Mouse (Mus musculus) lung, embryonic 16.5 days (tissue): ENCODE measurements at regions not wholly inside any gene's neighbourhood (a gene's known extent, or its start where the extent isn't known, plus 50 kb on each side); places are given as distances from the start of the nearest gene placed in this dataset.

Experiments
- ATAC-seq: fragments of 200-750 bp; cut with Nextera tagmentation; 2 replicates; pipeline ENCODE4 v1.8.0; 2017; ENCODE audit warnings: low read depth, mild to moderate bottlenecking, moderate library complexity
- H3K27ac ChIP-seq: fragments of 300-500 bp; sonication (generic); 2 replicates; pipeline ENCODE4 v1.5.1; 2014; ENCODE audit warnings: mild to moderate bottlenecking, control low read depth, low read length
- H3K27me3 ChIP-seq: fragments of 300-500 bp; sonication (generic); 2 replicates; pipeline ENCODE4 v1.6.1; 2014; ENCODE audit warnings: low read depth, low read length, mixed read lengths; ENCODE audit not compliant: control insufficient read depth, insufficient read depth
- H3K36me3 ChIP-seq: fragments of 300-500 bp; sonication (generic); 2 replicates; pipeline ENCODE4 v1.6.1; 2014; ENCODE audit warnings: low read length; ENCODE audit not compliant: control insufficient read depth, insufficient read depth
- H3K4me1 ChIP-seq: fragments of 300-500 bp; sonication (generic); replicated peaks from 2 replicates; pipeline ENCODE4 v1.6.1; 2014; ENCODE audit warnings: low read length, mixed read lengths; ENCODE audit not compliant: control insufficient read depth, insufficient read depth
- H3K4me2 ChIP-seq: fragments of 300-500 bp; sonication (generic); 2 replicates; pipeline ENCODE4 v1.6.1; 2014; ENCODE audit warnings: low read depth, low read length, control low read depth
- H3K4me3 ChIP-seq: fragments of 300-500 bp; sonication (generic); 2 replicates; pipeline ENCODE4 v1.5.1; 2014; ENCODE audit warnings: mild to moderate bottlenecking, low read length, control low read depth
- H3K9ac ChIP-seq: fragments of 300-500 bp; sonication (generic); 2 replicates; pipeline ENCODE4 v1.6.1; 2014; ENCODE audit warnings: low read length, control low read depth
- H3K9me3 ChIP-seq: fragments of 300-500 bp; sonication (generic); 2 replicates; pipeline ENCODE4 v1.6.1; 2016; ENCODE audit warnings: low read length; ENCODE audit not compliant: control insufficient read depth
- WGBS: fragments of 180-500 bp; shearing (Covaris S2); extraction: QIAGEN DNeasy Blood & Tissue Kit; methylation state at CpG from one replicate; pipeline ENCODE4 v1.1.7; 2014; 5-methylcytosine and 5-hydroxymethylcytosine counted together

DNA sequence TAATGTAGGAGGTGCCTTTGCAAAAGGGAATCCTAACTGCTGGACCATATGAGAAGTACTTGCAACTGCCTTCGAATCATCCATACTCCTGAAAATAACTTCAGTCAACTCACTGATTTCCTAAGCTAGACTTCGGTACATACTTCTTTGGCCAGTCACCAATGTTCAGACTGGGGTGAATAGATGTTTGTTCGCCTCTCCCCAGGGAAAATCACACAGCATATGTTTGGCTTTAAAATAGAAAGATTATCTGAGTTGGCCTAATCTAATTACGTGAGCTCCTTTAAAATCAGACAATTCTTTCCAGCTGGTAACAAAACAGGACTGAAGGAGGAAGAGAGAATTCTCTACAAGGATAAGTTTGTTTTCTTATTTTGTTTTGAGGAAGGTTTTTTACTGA is 765.6 kb downstream of the Gm826 start:
- Histone ChIP-seq H3K36me3 (no peaks in the 10 kb centered on the region), H3K9me3 (no peaks in the 10 kb centered on the region), H3K4me1 (peaks cover 2% of the 10 kb centered on the region; the same call in 1 of the 2 replicates), H3K4me3 (no peak overlapping the region), H3K27ac (no peak overlapping the region), H3K27me3 (no peaks in the 10 kb centered on the region), H3K9ac (no peak overlapping the region), H3K4me2 (no peak overlapping the region)
- no peak for ATAC-seq
- 81% methylated on average over 4 of the region's 4 CpGs for WGBS

DNA sequence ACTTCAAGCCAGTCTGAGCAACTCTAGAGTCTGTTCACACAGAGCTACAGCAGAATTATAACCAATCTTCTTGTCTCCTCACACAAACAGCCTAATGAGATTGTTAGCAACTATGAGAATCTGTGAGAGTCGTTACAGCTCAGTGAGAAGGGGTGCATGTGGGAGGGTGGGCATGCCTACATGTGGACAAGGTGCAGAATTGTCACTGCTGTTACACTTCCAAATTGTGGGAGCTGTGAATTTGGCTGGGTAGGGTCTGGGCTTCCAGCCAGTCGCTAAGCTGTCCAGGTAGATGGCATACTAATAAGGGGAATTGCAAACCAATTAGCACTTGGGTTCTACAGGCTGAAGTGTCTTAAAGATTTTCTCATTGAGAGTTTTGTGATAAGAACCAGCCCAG is 762.1 kb downstream of the Gm826 start:
- ATAC-seq, result no peak
- no peak overlapping the region for H3K9ac ChIP-seq
- H3K36me3 ChIP-seq, result no peaks in the 10 kb centered on the region
- H3K4me1 ChIP-seq, result no peaks in the 10 kb centered on the region
- H3K4me2 ChIP-seq, result no peak overlapping the region
- no peak overlapping the region for H3K4me3 ChIP-seq
- no peaks in the 10 kb centered on the region for H3K9me3 ChIP-seq
- no peaks in the 10 kb centered on the region for H3K27me3 ChIP-seq
- no peak overlapping the region for H3K27ac ChIP-seq
- WGBS, result 79% methylated on average over 2 of the region's 2 CpGs

GRCm38 (mm10) chr2:159575271-159575670 is 758.7 kb downstream of the Gm826 start:
- H3K27me3 ChIP-seq, result no peaks in the 10 kb centered on the region
- no peak overlapping the region for H3K4me3 ChIP-seq
- ATAC-seq, result no peak
- no peaks in the 10 kb centered on the region for H3K9me3 ChIP-seq
- H3K36me3 ChIP-seq, result no peaks in the 10 kb centered on the region
- H3K4me2 ChIP-seq, result no peak overlapping the region
- WGBS, result 63% methylated on average over 5 of the region's 5 CpGs
- H3K27ac ChIP-seq, result no peak overlapping the region
- no peaks in the 10 kb centered on the region for H3K4me1 ChIP-seq
- no peak overlapping the region for H3K9ac ChIP-seq

DNA sequence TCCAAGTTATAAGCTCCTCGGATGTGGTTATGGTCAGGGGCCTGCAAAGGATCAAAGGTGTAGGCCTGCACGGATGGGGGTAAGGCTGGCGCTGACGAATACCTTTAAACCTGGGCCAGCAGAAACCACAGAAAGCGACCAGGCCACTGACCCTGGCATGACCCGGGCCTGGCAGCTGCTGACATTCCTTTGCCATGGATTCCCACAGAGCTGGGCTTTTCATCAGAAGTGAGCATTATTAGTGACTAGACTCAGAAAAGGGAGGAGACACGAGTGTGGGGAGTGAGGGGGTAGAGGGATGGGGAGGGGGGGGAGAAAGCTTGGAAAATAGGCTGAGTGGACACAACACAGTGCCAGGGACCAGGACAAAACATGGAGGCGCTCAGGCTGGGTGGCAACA is 750.9 kb downstream of the Gm826 start:
- no peak overlapping the region for H3K9ac ChIP-seq
- no peaks in the 10 kb centered on the region for H3K9me3 ChIP-seq
- H3K27me3 ChIP-seq, result no peaks in the 10 kb centered on the region
- 57% methylated on average over 8 of the region's 8 CpGs for WGBS
- no peak overlapping the region for H3K4me3 ChIP-seq
- no peak for ATAC-seq
- no peak overlapping the region for H3K27ac ChIP-seq
- H3K4me1 ChIP-seq, result no peaks in the 10 kb centered on the region
- no peaks in the 10 kb centered on the region for H3K36me3 ChIP-seq
- H3K4me2 ChIP-seq, result no peak overlapping the region

DNA sequence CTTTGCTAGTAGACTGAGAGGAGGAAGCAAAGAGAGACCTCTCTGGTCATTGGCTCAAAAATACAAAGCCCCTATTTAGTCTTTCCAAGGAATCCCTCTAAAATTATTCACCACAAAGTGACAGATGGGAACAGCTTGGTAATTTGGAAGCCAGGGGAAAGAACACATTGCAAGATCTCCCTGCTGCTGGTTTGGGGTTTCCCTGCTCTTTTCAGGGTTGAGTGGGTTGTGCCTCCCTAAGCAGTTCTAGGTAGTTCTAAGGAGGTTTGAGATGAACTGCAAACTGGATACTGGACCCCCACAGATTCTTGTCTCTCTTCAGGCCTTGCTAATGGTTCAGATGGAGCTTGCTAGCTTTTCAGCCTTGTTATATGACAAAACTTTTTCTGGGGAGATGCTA is 749.3 kb downstream of the Gm826 start:
- Histone ChIP-seq H3K9me3 (no peaks in the 10 kb centered on the region), H3K4me1 (no peaks in the 10 kb centered on the region), H3K36me3 (no peaks in the 10 kb centered on the region), H3K9ac (no peak overlapping the region), H3K27me3 (no peaks in the 10 kb centered on the region), H3K4me3 (no peak overlapping the region), H3K4me2 (no peak overlapping the region), H3K27ac (no peak overlapping the region)
- ATAC-seq, result no peak

DNA sequence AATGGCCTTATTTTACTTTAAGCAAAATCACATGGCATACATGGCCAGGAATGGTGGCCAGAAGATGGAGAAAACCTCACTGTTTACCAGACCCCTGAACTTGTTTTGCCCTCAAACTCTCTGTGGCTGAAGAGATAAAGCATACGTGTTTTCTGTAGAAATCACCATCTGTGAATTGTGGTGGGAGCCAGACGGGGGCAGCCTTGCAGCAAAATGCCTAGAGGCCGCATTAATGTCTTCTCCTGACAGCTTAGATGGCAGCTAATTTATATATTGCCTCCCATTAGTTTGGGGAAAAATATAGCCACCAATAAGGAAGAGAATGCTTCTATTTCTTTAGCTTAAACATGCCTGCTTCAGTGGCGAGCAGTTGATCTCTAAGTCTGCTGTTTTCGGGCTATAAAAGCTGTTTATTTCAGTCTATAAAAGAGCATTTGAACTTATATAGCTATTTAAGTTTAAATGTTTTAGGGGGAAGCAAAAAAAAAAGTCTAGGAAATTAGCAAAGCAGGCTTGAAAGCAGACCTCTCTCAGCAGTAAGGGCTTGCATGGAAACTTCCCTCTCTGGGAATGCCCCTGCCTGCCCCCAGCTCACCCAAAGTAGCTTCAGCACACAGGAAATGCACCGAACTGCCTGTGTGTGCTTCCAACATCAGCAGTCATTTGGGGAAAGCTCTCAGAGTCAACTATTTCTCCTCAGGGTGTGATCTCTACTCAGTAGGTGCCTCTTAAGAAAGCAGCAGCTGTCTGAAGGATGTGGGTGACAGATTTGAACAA is 747.1 kb downstream of the Gm826 start:
- WGBS, result 42% methylated on average over 6 of the region's 6 CpGs
- no peaks in the 10 kb centered on the region for H3K9me3 ChIP-seq
- H3K4me1 ChIP-seq, result no peaks in the 10 kb centered on the region
- no peaks in the 10 kb centered on the region for H3K36me3 ChIP-seq
- no peak for ATAC-seq
- no peak overlapping the region for H3K9ac ChIP-seq
- no peaks in the 10 kb centered on the region for H3K27me3 ChIP-seq
- H3K27ac ChIP-seq, result no peak overlapping the region
- H3K4me2 ChIP-seq, result no peak overlapping the region
- H3K4me3 ChIP-seq, result no peak overlapping the region

- Histone ChIP-seq H3K36me3 (no peaks in the 10 kb centered on the region), H3K27ac (no peak overlapping the region), H3K9me3 (no peaks in the 10 kb centered on the region), H3K4me3 (no peak overlapping the region), H3K4me2 (no peak overlapping the region), H3K27me3 (no peaks in the 10 kb centered on the region), H3K9ac (no peak overlapping the region), H3K4me1 (no peaks in the 10 kb centered on the region)
- no peak for ATAC-seq
- 58% methylated on average over 2 of the region's 2 CpGs for WGBS
Measured at GRCm38 (mm10) chr2:159591396-159592124, 742.4 kb downstream of the Gm826 start.

DNA sequence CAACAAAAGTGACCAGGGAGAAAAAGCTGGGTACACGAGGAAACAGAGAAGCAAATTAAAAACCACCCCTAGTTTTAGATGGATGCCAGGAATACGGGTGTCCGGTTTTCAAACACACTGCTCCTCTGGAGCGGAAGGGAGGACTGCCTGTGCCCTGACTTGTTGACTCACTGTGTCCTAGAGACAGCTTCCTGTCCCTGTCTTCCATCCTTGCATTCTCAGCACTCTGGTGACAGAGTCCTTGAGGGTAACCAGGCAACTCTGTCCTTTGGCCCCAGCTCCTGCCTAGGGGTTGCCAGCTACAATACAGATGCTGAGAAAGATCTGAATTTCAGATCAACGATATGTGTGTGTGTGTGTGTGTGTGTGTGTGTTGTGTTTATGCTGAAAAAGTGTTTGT is 741.1 kb downstream of the Gm826 start:
- H3K4me1 ChIP-seq, result no peaks in the 10 kb centered on the region
- H3K27me3 ChIP-seq, result no peaks in the 10 kb centered on the region
- H3K4me2 ChIP-seq, result no peak overlapping the region
- no peak overlapping the region for H3K4me3 ChIP-seq
- H3K9me3 ChIP-seq, result no peaks in the 10 kb centered on the region
- 25% methylated on average over 5 of the region's 5 CpGs for WGBS
- H3K36me3 ChIP-seq, result no peaks in the 10 kb centered on the region
- peak; percentile 51; the same call in 1 of the 2 replicates for ATAC-seq
- no peak overlapping the region for H3K27ac ChIP-seq
- no peak overlapping the region for H3K9ac ChIP-seq

DNA sequence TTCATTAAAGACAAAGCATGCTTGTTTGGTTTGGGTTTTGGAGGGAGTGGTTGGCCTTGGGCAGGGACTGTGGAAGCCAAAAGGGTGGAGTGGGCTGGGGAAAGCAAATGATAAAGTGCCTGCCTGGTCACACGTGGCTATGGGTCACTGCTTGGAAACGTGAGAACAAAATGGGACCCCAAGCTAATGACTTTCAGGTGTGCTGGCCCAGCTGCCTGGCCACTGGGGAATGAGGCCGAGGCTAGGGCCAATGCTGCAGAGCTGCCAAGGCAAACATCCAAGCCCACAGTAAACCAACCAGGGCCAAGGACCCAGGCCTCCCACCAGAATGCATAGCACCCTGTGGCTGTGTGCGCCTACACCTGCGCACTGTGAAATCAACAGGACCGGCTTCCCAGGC is 737.7 kb downstream of the Gm826 start:
- no peaks in the 10 kb centered on the region for H3K27me3 ChIP-seq
- H3K4me1 ChIP-seq, result no peaks in the 10 kb centered on the region
- WGBS, result 73% methylated on average over 6 of the region's 6 CpGs
- no peak overlapping the region for H3K27ac ChIP-seq
- H3K4me3 ChIP-seq, result no peak overlapping the region
- no peak overlapping the region for H3K9ac ChIP-seq
- no peaks in the 10 kb centered on the region for H3K9me3 ChIP-seq
- no peak overlapping the region for H3K4me2 ChIP-seq
- no peaks in the 10 kb centered on the region for H3K36me3 ChIP-seq
- ATAC-seq, result no peak
